Mouse (Mus musculus) bone marrow macrophage, adult 2 months (primary cell): ENCODE results near the gene Arid1a. TPM values are rescaled to one million over a fixed set of nuclear protein-coding genes. Genes with fewer than 3 reads are reported as not detected.
A peak's percentile ranks its signal among the peaks of the same experiment; 100 is the strongest.

ENCODE experiments used
- H3K27ac ChIP-seq: 2 replicates; pipeline ENCODE4 v1.5.1; 2012; ENCODE audit warnings: low read depth, low read length; ENCODE audit not compliant: insufficient read depth
- H3K4me1 ChIP-seq: 2 replicates; pipeline ENCODE4 v1.6.1; 2012; ENCODE audit warnings: low read length; ENCODE audit not compliant: control insufficient read depth, insufficient read depth
- H3K4me3 ChIP-seq: 2 replicates; pipeline ENCODE4 v1.5.1; 2012; ENCODE audit warnings: mild to moderate bottlenecking, low read length, moderate library complexity; ENCODE audit not compliant: insufficient read depth
- CTCF ChIP-seq: IDR thresholded peaks from 2 replicates; pipeline ENCODE4 v1.5.1; 2012; ENCODE audit warnings: low read depth, mild to moderate bottlenecking, low read length, moderate library complexity
- POLR2A ChIP-seq: IDR thresholded peaks from 2 replicates; pipeline ENCODE4 v1.6.1; 2012; ENCODE audit warnings: mild to moderate bottlenecking, low read depth, low read length, borderline replicate concordance
- polyA plus RNA-seq: library from polyadenylated mRNA; stranded (reverse); fragments of >200 nt; gene quantifications from 2 replicates; pipeline ENCODE4 v1.2.4, GENCODE M21; 2012; ENCODE audit not compliant: missing spikeins, insufficient read depth, insufficient read length

Gene Arid1a
- polyA plus RNA-seq, 1 experiment: 61.1 TPM

GRCm38 (mm10) chr4:133668537-133668936 is 88.0 kb downstream of the Arid1a start:
- TF ChIP-seq CTCF (no peak), POLR2A (no peak)
- Histone ChIP-seq H3K4me3 (no peak overlapping the region), H3K4me1 (peaks cover 13% of the 10 kb centered on the region)

GRCm38 (mm10) chr4:133666199-133666598 is 90.4 kb downstream of the Arid1a start:
- TF ChIP-seq POLR2A: no peak
- no peak for TF ChIP-seq CTCF
- Histone ChIP-seq H3K4me3 (no peak overlapping the region), H3K4me1 (peaks cover 18% of the 10 kb centered on the region), H3K27ac (peak overlapping the region; percentile 24)

More at GRCm38 (mm10) chr4:133668537-133668936, 88.0 kb downstream of the Arid1a start:
- H3K27ac ChIP-seq: no peak overlapping the region

GRCm38 (mm10) chr4:133665118-133665517 is 91.5 kb downstream of the Arid1a start:
- H3K27ac ChIP-seq: no peak overlapping the region
- TF ChIP-seq CTCF: no peak
- no peak for TF ChIP-seq POLR2A
- H3K4me1 ChIP-seq: peaks cover 24% of the 10 kb centered on the region
- H3K4me3 ChIP-seq: no peak overlapping the region

GRCm38 (mm10) chr4:133662945-133663344 is 93.6 kb downstream of the Arid1a start:
- TF ChIP-seq CTCF (no peak), POLR2A (no peak)
- peaks cover 33% of the 10 kb centered on the region for H3K4me1 ChIP-seq
- no peak overlapping the region for H3K27ac ChIP-seq
- no peak overlapping the region for H3K4me3 ChIP-seq

GRCm38 (mm10) chr4:133662421-133662820 is 94.1 kb downstream of the Arid1a start:
- Histone ChIP-seq H3K27ac (no peak overlapping the region), H3K4me1 (peaks cover 39% of the 10 kb centered on the region), H3K4me3 (no peak overlapping the region)
- no peak for TF ChIP-seq POLR2A
- TF ChIP-seq CTCF: no peak

GRCm38 (mm10) chr4:133660193-133661155 is 96.1 kb downstream of the Arid1a start:
- TF ChIP-seq CTCF (no peak), POLR2A (no peak)
- peak overlapping the region; percentile 59 for H3K4me3 ChIP-seq
- H3K4me1 ChIP-seq: peaks cover 29% of the 10 kb centered on the region
- H3K27ac ChIP-seq: peak overlapping the region; percentile 99

- peaks cover 29% of the 10 kb centered on the region for H3K4me1 ChIP-seq
- H3K4me3 ChIP-seq: peak overlapping the region; percentile 59
- TF ChIP-seq CTCF (no peak), POLR2A (no peak; the same call in none of the 2 replicates)
- peak overlapping the region; percentile 99 for H3K27ac ChIP-seq
These were observed 96.9 kb downstream of the Arid1a start for GRCm38 (mm10) chr4:133659497-133660192.

GRCm38 (mm10) chr4:133658729-133659128 is 97.8 kb downstream of the Arid1a start:
- Histone ChIP-seq H3K27ac (peak overlapping the region; percentile 99), H3K4me3 (peak overlapping the region; percentile 59), H3K4me1 (peaks cover 29% of the 10 kb centered on the region)
- TF ChIP-seq POLR2A (no peak), CTCF (no peak)

- H3K27ac ChIP-seq: no peak overlapping the region
- no peak overlapping the region for H3K4me3 ChIP-seq
- peaks cover 29% of the 10 kb centered on the region for H3K4me1 ChIP-seq
- no peak for TF ChIP-seq POLR2A
- TF ChIP-seq CTCF: no peak
These were observed 98.6 kb downstream of the Arid1a start for GRCm38 (mm10) chr4:133657829-133658458.
